Mouse (Mus musculus): ENCODE data around the gene Platr17. TPM values are rescaled to one million over a fixed set of nuclear protein-coding genes. Genes with fewer than 3 reads are reported as not detected.

The Platr17 gene
- polyA plus RNA-seq, 1 experiment from 2014 or later = 0.54 TPM

DNA sequence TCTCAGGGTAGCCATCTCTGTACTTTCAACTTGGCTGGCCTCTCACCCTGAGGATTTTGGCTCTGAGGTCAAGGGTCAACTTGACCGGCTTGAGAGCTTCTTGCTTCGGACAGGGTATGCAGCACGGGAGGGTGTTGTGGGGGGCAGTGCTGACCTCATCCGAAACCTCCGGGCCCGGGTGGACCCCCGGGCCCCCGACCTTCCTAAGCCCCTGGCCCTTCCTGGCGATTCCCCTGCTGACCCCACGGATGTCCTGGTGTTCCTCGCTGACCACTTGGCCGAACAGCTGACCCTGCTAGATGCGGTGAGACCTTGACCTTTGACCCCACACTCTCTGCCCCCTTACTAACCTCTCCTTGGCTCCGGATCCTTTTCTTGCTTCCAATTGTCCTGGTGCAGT lies 27.5 kb downstream of the Platr17 start:
- ATAC-seq = no peak
- no peak overlapping the region for H3K9ac ChIP-seq (replicated peaks; ENCODE audit: low read depth, low read length)
- H3K4me1 ChIP-seq (replicated peaks; ENCODE audit: control insufficient read depth, insufficient read depth, low read length) = peaks cover 18% of the 10 kb centered on the region
- no peak overlapping the region for H3K27ac ChIP-seq (ENCODE audit: low read length)
- H3K36me3 ChIP-seq (ENCODE audit: control insufficient read depth, insufficient read depth) = 0 out of 2 replicates have a peak, but pooled peaks cover 8% of the 10 kb centered on the region
- H3K4me3 ChIP-seq (replicated peaks; ENCODE audit: low read length) = no peak overlapping the region
- no peaks in the 10 kb centered on the region for H3K9me3 ChIP-seq (ENCODE audit: control insufficient read depth, low read length)
- 84% methylated on average over 14 of the region's 14 CpGs for WGBS
- no peak overlapping the region for H3K4me2 ChIP-seq (ENCODE audit: low read length)
- H3K27me3 ChIP-seq (replicated peaks; ENCODE audit: control insufficient read depth, insufficient read depth, low read length) = no peaks in the 10 kb centered on the region

DNA sequence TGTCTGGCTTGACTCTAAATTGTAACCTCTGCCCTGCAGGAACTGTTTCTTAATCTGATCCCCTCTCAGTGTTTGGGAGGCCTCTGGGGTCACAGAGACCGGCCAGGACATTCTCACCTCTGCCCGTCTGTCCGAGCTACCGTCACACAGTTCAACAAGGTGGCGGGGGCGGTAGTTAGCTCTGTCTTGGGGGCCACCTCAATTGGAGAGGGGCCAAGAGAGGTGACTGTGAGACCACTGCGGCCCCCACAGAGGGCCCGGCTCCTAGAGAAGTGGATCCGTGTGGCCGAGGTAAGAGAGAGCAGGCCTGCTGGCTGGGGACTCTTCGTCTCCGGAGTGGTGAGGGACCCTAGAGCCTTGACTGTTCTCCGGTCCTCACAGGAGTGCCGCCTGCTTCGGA lies 28.0 kb downstream of the Platr17 start:
- Histone ChIP-seq H3K27me3 (replicated peaks; ENCODE audit: control insufficient read depth, insufficient read depth, low read length) (no peaks in the 10 kb centered on the region), H3K36me3 (ENCODE audit: control insufficient read depth, insufficient read depth) (0 out of 2 replicates have a peak, but pooled peaks cover 6% of the 10 kb centered on the region), H3K9ac (replicated peaks; ENCODE audit: low read depth, low read length) (no peak overlapping the region), H3K4me2 (ENCODE audit: low read length) (no peak overlapping the region), H3K9me3 (ENCODE audit: control insufficient read depth, low read length) (no peaks in the 10 kb centered on the region), H3K4me3 (replicated peaks; ENCODE audit: low read length) (no peak overlapping the region), H3K4me1 (replicated peaks; ENCODE audit: control insufficient read depth, insufficient read depth, low read length) (peaks cover 18% of the 10 kb centered on the region), H3K27ac (ENCODE audit: low read length) (no peak overlapping the region)
- 92% methylated on average over 15 of the region's 15 CpGs for WGBS
- ATAC-seq = no peak

DNA sequence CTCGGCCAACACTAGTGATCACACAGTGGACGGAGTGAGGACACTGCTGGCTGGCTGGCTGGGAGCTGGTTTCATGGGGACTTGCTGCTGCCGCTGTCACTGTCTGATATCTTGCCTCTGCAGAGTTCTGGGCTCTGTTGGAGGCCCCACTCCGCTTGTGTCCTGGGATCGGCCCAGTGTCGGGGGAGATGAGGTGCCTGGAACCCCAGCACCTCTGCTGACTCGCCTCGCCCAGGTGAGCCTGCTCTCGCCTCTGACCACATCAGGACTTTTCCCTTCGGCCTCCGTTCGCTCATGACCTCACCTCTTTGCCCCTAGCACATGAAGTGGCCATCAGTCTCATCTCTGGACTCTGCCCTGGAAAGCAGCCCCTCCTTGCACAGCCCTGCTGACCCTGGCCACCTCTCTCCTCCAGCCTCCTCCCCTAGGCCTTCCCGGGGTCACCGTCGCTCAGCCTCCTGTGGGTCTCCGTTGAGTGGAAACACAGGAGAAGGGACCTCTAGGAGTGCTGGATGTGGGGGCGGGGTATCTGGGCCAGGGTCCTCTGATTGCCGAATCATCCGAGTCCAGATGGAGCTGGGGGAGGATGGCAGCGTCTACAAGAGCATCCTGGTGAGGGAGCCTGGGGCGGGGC lies 30.6 kb downstream of the Platr17 start:
- H3K27ac ChIP-seq (ENCODE audit: low read length) = no peak overlapping the region
- 0 out of 2 replicates have a peak, but pooled peaks cover 6% of the 10 kb centered on the region for H3K36me3 ChIP-seq (ENCODE audit: control insufficient read depth, insufficient read depth)
- 88% methylated on average over 21 of the region's 21 CpGs for WGBS

DNA sequence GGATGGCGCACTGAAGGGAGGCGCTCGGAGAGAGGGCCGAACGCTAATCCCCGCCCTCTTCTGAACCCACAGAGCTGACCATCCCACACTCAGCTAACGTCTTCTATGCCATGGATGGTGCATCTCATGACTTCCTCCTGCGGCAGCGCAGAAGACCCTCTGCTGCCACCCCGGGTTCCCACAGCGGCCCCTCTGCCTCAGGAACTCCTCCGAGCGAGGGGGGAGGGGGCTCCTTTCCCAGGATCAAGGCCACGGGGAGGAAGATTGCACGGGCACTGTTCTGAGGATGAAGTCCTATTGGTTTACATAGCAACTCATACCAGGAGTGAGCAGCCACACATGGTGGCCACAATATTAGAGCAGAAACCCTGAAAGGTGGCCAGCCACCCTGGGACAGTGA lies 32.1 kb downstream of the Platr17 start:
- no peak overlapping the region for H3K9ac ChIP-seq (replicated peaks; ENCODE audit: low read depth, low read length)
- H3K9me3 ChIP-seq (ENCODE audit: control insufficient read depth, low read length) = no peaks in the 10 kb centered on the region
- no peak overlapping the region for H3K4me2 ChIP-seq (ENCODE audit: low read length)
- H3K4me3 ChIP-seq (replicated peaks; ENCODE audit: low read length) = no peak overlapping the region
- no peak for ATAC-seq
- H3K4me1 ChIP-seq (replicated peaks; ENCODE audit: control insufficient read depth, insufficient read depth, low read length) = peaks cover 18% of the 10 kb centered on the region
- no peaks in the 10 kb centered on the region for H3K27me3 ChIP-seq (replicated peaks; ENCODE audit: control insufficient read depth, insufficient read depth, low read length)
- WGBS = 86% methylated on average over 15 of the region's 15 CpGs
- 0 out of 2 replicates have a peak, but pooled peaks cover 6% of the 10 kb centered on the region for H3K36me3 ChIP-seq (ENCODE audit: control insufficient read depth, insufficient read depth)
- H3K27ac ChIP-seq (ENCODE audit: low read length) = no peak overlapping the region

More for the DNA sequence above, 30.6 kb downstream of the Platr17 start:
- H3K9me3 ChIP-seq (ENCODE audit: control insufficient read depth, low read length) = no peaks in the 10 kb centered on the region
- peaks cover 17% of the 10 kb centered on the region for H3K4me1 ChIP-seq (replicated peaks; ENCODE audit: control insufficient read depth, insufficient read depth, low read length)
- no peaks in the 10 kb centered on the region for H3K27me3 ChIP-seq (replicated peaks; ENCODE audit: control insufficient read depth, insufficient read depth, low read length)
- H3K4me3 ChIP-seq (replicated peaks; ENCODE audit: low read length) = no peak overlapping the region
- no peak overlapping the region for H3K9ac ChIP-seq (replicated peaks; ENCODE audit: low read depth, low read length)
- H3K4me2 ChIP-seq (ENCODE audit: low read length) = no peak overlapping the region
- no peak for ATAC-seq

DNA sequence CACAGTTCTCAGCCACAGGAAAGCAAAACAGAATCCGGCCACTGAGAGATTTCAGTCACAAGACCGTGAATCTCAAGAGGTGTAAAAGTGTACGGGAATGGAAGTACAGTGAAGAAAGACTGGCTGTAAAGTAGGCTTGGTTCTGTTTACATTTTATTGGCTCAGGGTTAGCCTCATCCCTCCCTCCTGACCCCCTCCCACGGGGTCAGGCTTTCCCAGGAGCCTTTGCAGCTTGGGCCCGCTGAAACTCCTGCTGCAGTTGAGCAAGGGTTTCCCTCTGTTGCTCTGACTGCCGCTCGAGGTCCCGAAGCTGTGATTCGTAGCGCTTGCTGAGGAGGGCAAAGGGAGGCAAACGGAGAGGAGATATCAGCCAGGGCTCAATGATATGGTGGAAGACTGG lies 33.8 kb downstream of the Platr17 start:
- H3K36me3 ChIP-seq (ENCODE audit: control insufficient read depth, insufficient read depth) = peaks cover 10% of the 10 kb centered on the region; the same call in 1 of the 2 replicates
- no peak overlapping the region for H3K4me2 ChIP-seq (ENCODE audit: low read length)
- H3K27me3 ChIP-seq (replicated peaks; ENCODE audit: control insufficient read depth, insufficient read depth, low read length) = no peaks in the 10 kb centered on the region
- H3K4me1 ChIP-seq (replicated peaks; ENCODE audit: control insufficient read depth, insufficient read depth, low read length) = peaks cover 18% of the 10 kb centered on the region
- H3K9me3 ChIP-seq (ENCODE audit: control insufficient read depth, low read length) = no peaks in the 10 kb centered on the region
- no peak for ATAC-seq
- no peak overlapping the region for H3K27ac ChIP-seq (ENCODE audit: low read length)
- no peak overlapping the region for H3K9ac ChIP-seq (replicated peaks; ENCODE audit: low read depth, low read length)
- H3K4me3 ChIP-seq (replicated peaks; ENCODE audit: low read length) = no peak overlapping the region
- 81% methylated on average over 11 of the region's 11 CpGs for WGBS

DNA sequence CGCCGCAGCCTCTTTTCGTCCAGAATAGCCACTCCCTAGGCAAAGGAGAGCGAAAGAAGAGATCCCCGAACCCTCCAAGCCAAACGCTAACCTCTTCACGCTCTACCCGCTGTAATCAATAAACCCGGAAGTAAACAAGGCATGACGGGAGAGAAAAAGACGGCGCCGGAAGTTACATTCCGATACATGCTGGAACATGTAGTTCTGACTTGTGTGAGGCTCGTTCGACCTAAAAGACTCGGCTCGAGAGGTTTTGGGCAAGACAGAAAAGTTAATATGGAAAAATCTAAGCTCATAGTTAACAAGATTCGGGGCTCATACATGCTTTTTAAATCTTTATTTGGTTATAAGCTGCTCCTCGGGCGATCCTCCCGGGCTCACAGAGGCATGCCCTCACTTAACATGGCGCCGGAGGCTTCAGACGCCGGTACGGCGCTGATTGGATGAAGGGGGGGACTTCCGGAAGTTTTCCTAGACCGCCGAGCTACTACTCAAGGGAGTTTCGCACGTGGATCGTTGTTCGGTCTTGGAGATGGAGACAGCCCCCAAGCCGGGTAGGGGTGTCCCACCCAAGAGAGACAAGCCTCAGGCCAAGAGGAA lies 35.4 kb downstream of the Platr17 start, which contains the start of the genes Pfdn6 and Wdr46:
Gene Pfdn6, minus strand, starts transcription at position 138 of the 600 bp plus-strand sequence.
Gene Wdr46, plus strand, starts transcription at position 455 of the 600 bp plus-strand sequence.
- Histone ChIP-seq H3K9ac (replicated peaks; ENCODE audit: low read depth, low read length) (peak within 1 kb of the TSS; percentile 65), H3K36me3 (ENCODE audit: control insufficient read depth, insufficient read depth) (peaks cover 12% of the 10 kb centered on the region; the same call in 1 of the 2 replicates), H3K4me2 (ENCODE audit: low read length) (peak within 1 kb of the TSS; percentile 90), H3K9me3 (ENCODE audit: control insufficient read depth, low read length) (no peaks in the 10 kb centered on the region), H3K27me3 (replicated peaks; ENCODE audit: control insufficient read depth, insufficient read depth, low read length) (no peaks in the 10 kb centered on the region), H3K27ac (ENCODE audit: low read length) (no peak within 1 kb of the TSS; the same call in 1 of the 2 replicates), H3K4me3 (replicated peaks; ENCODE audit: low read length) (peak within 1 kb of the TSS; percentile 74), H3K4me1 (replicated peaks; ENCODE audit: control insufficient read depth, insufficient read depth, low read length) (peaks cover 18% of the 10 kb centered on the region)
- WGBS = 0% methylated on average over 36 of the region's 36 CpGs
- peak; percentile 93 for ATAC-seq

DNA sequence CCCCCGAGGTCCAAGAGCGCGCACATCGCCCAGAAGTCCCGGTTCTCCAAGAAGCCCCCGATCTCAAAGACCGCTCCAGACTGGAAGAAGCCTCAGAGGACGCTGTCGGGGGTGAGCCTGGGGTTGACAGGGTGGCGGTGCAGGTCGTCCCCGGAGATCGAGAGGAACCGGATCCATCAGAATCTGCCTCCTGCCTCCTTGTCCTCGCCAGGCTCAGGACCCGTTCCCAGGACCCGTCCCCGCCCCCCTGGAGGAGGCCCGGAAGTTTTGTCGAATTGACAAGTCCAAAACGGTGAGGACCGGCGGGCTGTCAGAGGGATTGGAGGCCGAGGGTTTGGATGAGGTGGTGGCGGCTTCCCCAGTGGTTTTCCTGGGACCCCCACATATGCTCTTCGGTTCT lies 36.0 kb downstream of the Platr17 start:
- WGBS = 2% methylated on average over 26 of the region's 26 CpGs
- peaks cover 18% of the 10 kb centered on the region for H3K4me1 ChIP-seq (replicated peaks; ENCODE audit: control insufficient read depth, insufficient read depth, low read length)
- H3K4me2 ChIP-seq (ENCODE audit: low read length) = peak overlapping the region; percentile 90
- peak overlapping the region; percentile 65 for H3K9ac ChIP-seq (replicated peaks; ENCODE audit: low read depth, low read length)
- H3K36me3 ChIP-seq (ENCODE audit: control insufficient read depth, insufficient read depth) = peaks cover 11% of the 10 kb centered on the region; the same call in 1 of the 2 replicates
- no peaks in the 10 kb centered on the region for H3K9me3 ChIP-seq (ENCODE audit: control insufficient read depth, low read length)
- H3K27me3 ChIP-seq (replicated peaks; ENCODE audit: control insufficient read depth, insufficient read depth, low read length) = no peaks in the 10 kb centered on the region
- no peak overlapping the region for H3K27ac ChIP-seq (ENCODE audit: low read length)
- ATAC-seq = no peak
- peak overlapping the region; percentile 74 for H3K4me3 ChIP-seq (replicated peaks; ENCODE audit: low read length)

DNA sequence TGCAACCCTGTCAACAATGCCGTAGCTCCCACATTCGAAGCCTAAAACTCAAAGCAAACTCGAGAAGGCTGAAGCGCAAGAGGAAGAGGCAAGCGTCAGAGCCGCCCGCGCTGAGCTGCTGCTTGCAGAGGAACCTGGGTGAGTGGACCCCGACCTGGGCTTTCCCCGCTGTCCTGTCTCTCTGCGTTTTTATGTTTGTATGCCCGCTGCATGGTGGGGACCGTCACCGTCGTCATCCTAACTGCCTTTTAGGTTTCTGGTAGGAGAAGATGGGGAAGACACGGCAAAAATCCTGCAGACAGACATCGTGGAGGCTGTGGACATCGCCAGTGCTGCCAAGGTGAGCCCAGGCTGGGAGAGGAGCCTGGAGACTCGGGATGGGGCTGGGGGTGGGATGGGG lies 36.4 kb downstream of the Platr17 start:
- Histone ChIP-seq H3K9ac (replicated peaks; ENCODE audit: low read depth, low read length) (peak overlapping the region; percentile 65; the same call in 1 of the 2 replicates), H3K4me1 (replicated peaks; ENCODE audit: control insufficient read depth, insufficient read depth, low read length) (peaks cover 18% of the 10 kb centered on the region), H3K27me3 (replicated peaks; ENCODE audit: control insufficient read depth, insufficient read depth, low read length) (no peaks in the 10 kb centered on the region), H3K27ac (ENCODE audit: low read length) (no peak overlapping the region), H3K4me2 (ENCODE audit: low read length) (peak overlapping the region; percentile 90), H3K36me3 (ENCODE audit: control insufficient read depth, insufficient read depth) (peaks cover 14% of the 10 kb centered on the region), H3K4me3 (replicated peaks; ENCODE audit: low read length) (peak overlapping the region; percentile 74), H3K9me3 (ENCODE audit: control insufficient read depth, low read length) (no peaks in the 10 kb centered on the region)
- no peak for ATAC-seq
- WGBS = 60% methylated on average over 19 of the region's 19 CpGs

DNA sequence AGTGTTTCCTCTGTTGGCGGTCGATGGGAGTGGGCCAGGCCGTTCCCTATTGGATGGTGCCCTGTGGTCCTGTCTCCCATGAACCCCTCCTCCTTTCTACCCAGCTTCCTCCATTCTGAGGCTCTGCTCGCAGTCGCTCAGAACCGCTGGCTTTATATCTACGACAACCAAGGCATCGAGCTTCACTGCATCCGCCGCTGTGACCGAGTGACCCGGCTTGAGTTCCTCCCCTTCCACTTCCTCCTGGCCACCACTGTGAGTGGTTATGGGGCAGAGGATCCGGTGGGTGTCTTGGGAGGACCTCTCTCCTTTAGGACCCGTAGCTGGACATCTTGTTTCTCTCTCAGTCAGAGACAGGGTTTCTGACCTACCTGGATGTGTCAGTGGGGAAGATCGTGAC lies 38.5 kb downstream of the Platr17 start:
- Histone ChIP-seq H3K9me3 (ENCODE audit: control insufficient read depth, low read length) (no peaks in the 10 kb centered on the region), H3K27me3 (replicated peaks; ENCODE audit: control insufficient read depth, insufficient read depth, low read length) (no peaks in the 10 kb centered on the region), H3K36me3 (ENCODE audit: control insufficient read depth, insufficient read depth) (peaks cover 17% of the 10 kb centered on the region), H3K4me3 (replicated peaks; ENCODE audit: low read length) (no peak overlapping the region), H3K4me2 (ENCODE audit: low read length) (no peak overlapping the region), H3K9ac (replicated peaks; ENCODE audit: low read depth, low read length) (no peak overlapping the region), H3K4me1 (replicated peaks; ENCODE audit: control insufficient read depth, insufficient read depth, low read length) (peaks cover 18% of the 10 kb centered on the region), H3K27ac (ENCODE audit: low read length) (no peak overlapping the region)
- ATAC-seq = no peak
- WGBS = 95% methylated on average over 15 of the region's 15 CpGs

All from forebrain, embryonic 16.5 days (tissue).